Mouse (Mus musculus): ENCODE results near the gene Tmco1. TPM values are rescaled to one million over a fixed set of nuclear protein-coding genes. Genes with fewer than 3 reads are reported as not detected.

Gene Tmco1
- total and polyA plus RNA-seq, 3 experiments = 110 to 128 TPM; not detected in 1

GRCm38 (mm10) chr1:167300122-167300521 lies 8.1 kb upstream of the Tmco1 start:
- no peaks in the 10 kb centered on the region for H3K36me3 ChIP-seq (ENCODE audit: control insufficient read depth in 1 of 2, insufficient read depth in 2 of 2, low read length in 2 of 2)
- no peak overlapping the region for H3K27ac ChIP-seq (ENCODE audit: control insufficient read depth, low read depth, low read length)
- no peak for DNase-seq (ENCODE audit: low read depth, low spot score)
- no peaks in the 10 kb centered on the region for H3K79me2 ChIP-seq (ENCODE audit: control insufficient read depth, insufficient read depth, low read length, poor library complexity)
- H3K9ac ChIP-seq (ENCODE audit: control insufficient read depth, low read depth, low read length, poor library complexity, severe bottlenecking) = no peak overlapping the region
- H3K27me3 ChIP-seq (ENCODE audit: control insufficient read depth in 1 of 2, insufficient read depth in 2 of 2, low read length in 2 of 2) = peaks cover 0 to 2% of the 10 kb centered on the region in 2 experiments; a peak in 2 of 4 replicates
- no peak for TF ChIP-seq MXI1 (IDR thresholded peaks at IDR 0.05; ENCODE audit: low read depth, low read length)
- TF ChIP-seq SIN3A (IDR thresholded peaks at IDR 0.05; ENCODE audit: low read length) = no peak
- TF ChIP-seq JUND (IDR thresholded peaks at IDR 0.05; ENCODE audit: low read depth, low read length) = no peak
- TF ChIP-seq ZMIZ1 (IDR thresholded peaks at IDR 0.05; ENCODE audit: low read depth, low read length) = no peak
- no peak for TF ChIP-seq RCOR1 (IDR thresholded peaks at IDR 0.05; ENCODE audit: low read depth, low read length)
- no peak for TF ChIP-seq EP300 (IDR thresholded peaks at IDR 0.05; ENCODE audit: low read depth in 1 of 2, low read length in 2 of 2)
- no peak for TF ChIP-seq ELF1 (IDR thresholded peaks at IDR 0.05; ENCODE audit: low read depth, low read length)
- TF ChIP-seq MAFK (IDR thresholded peaks at IDR 0.05; ENCODE audit: borderline replicate concordance, low read depth, low read length) = no peak
- TF ChIP-seq ZKSCAN1 (IDR thresholded peaks at IDR 0.05; ENCODE audit: low read depth, low read length) = no peak
- no peak for TF ChIP-seq MAX (IDR thresholded peaks at IDR 0.05; ENCODE audit: low read length)
- no peak for TF ChIP-seq E2F4 (IDR thresholded peaks at IDR 0.05; ENCODE audit: borderline replicate concordance, low read depth, low read length)
- no peak for TF ChIP-seq NRF1 (IDR thresholded peaks at IDR 0.05; ENCODE audit: insufficient read depth, low read depth, low read length, poor library complexity, severe bottlenecking)
- TF ChIP-seq RAD21 (IDR thresholded peaks at IDR 0.05; ENCODE audit: low read depth, low read length) = no peak
- no peak for TF ChIP-seq KAT2A (conservative IDR thresholded peaks at IDR 0.05; ENCODE audit: low read depth, low read length)
- no peak for TF ChIP-seq GABPA (IDR thresholded peaks at IDR 0.05; ENCODE audit: low read depth, low read length)
- TF ChIP-seq UBTF (IDR thresholded peaks at IDR 0.05; ENCODE audit: borderline replicate concordance, insufficient read depth, low read depth, low read length) = no peak
- TF ChIP-seq ETS1 (IDR thresholded peaks at IDR 0.05; ENCODE audit: low read depth, low read length) = no peak
- no peak for TF ChIP-seq MYB (IDR thresholded peaks at IDR 0.05; ENCODE audit: low read depth, low read length)
- no peaks in the 10 kb centered on the region for H3K9me3 ChIP-seq (replicated peaks; ENCODE audit: insufficient read depth, low read length)
- no peak overlapping the region for H3K4me3 ChIP-seq (ENCODE audit: control insufficient read depth in 1 of 2, insufficient read depth in 1 of 2, low read depth in 2 of 2, low read length in 2 of 2)
- H3K4me1 ChIP-seq (ENCODE audit: control insufficient read depth in 1 of 2, insufficient read depth in 2 of 2, low read length in 2 of 2) = no peaks in the 10 kb centered on the region

GRCm38 (mm10) chr1:167305501-167306137 lies 2.6 kb upstream of the Tmco1 start:
- Histone ChIP-seq H3K79me2 (ENCODE audit: control insufficient read depth, insufficient read depth, low read length, poor library complexity) (peaks cover 20% of the 10 kb centered on the region), H3K9ac (ENCODE audit: control insufficient read depth, low read depth, low read length, poor library complexity, severe bottlenecking) (no peak overlapping the region), H3K27me3 (ENCODE audit: control insufficient read depth in 1 of 2, insufficient read depth in 2 of 2, low read length in 2 of 2) (peaks cover 0 to 2% of the 10 kb centered on the region in 2 experiments; a peak in 2 of 4 replicates), H3K4me1 (ENCODE audit: control insufficient read depth in 1 of 2, insufficient read depth in 2 of 2, low read length in 2 of 2) (peaks cover 0 to 9% of the 10 kb centered on the region in 2 experiments; a peak in 3 of 4 replicates), H3K27ac (ENCODE audit: control insufficient read depth, low read depth, low read length) (no peak overlapping the region), H3K9me3 (replicated peaks; ENCODE audit: insufficient read depth, low read length) (no peaks in the 10 kb centered on the region), H3K4me3 (ENCODE audit: control insufficient read depth in 1 of 2, insufficient read depth in 1 of 2, low read depth in 2 of 2, low read length in 2 of 2) (no peak overlapping the region), H3K36me3 (ENCODE audit: control insufficient read depth in 1 of 2, insufficient read depth in 2 of 2, low read length in 2 of 2) (peaks cover 0 to 20% of the 10 kb centered on the region in 2 experiments; a peak in 3 of 4 replicates)
- DNase-seq (ENCODE audit: low read depth, low spot score) = peak; percentile 31
- TF ChIP-seq SIN3A (IDR thresholded peaks at IDR 0.05; ENCODE audit: low read length) = 0 out of 2 replicates have a peak, but pooled peaks have one; percentile 21
- no peak for TF ChIP-seq UBTF (IDR thresholded peaks at IDR 0.05; ENCODE audit: borderline replicate concordance, insufficient read depth, low read depth, low read length)
- TF ChIP-seq CHD2 (IDR thresholded peaks at IDR 0.05; ENCODE audit: low read length) = no peak
- no peak for TF ChIP-seq ZNF384 (IDR thresholded peaks at IDR 0.05; ENCODE audit: low read depth, low read length)
- no peak for TF ChIP-seq MXI1 (IDR thresholded peaks at IDR 0.05; ENCODE audit: low read depth, low read length)
- TF ChIP-seq MAFK (IDR thresholded peaks at IDR 0.05; ENCODE audit: borderline replicate concordance, low read depth, low read length) = peak; percentile 81
- TF ChIP-seq ETS1 (IDR thresholded peaks at IDR 0.05; ENCODE audit: low read depth, low read length) = peak; percentile 90
